Mouse (Mus musculus) left cerebral cortex, adult 11 months (tissue): ENCODE results near the gene Postn.

Experiments
- DNase-seq: peaks from one replicate; pipeline ENCODE4 v3.0.0; 2022; ENCODE audit warnings: low spot score

The Postn gene

DNA sequence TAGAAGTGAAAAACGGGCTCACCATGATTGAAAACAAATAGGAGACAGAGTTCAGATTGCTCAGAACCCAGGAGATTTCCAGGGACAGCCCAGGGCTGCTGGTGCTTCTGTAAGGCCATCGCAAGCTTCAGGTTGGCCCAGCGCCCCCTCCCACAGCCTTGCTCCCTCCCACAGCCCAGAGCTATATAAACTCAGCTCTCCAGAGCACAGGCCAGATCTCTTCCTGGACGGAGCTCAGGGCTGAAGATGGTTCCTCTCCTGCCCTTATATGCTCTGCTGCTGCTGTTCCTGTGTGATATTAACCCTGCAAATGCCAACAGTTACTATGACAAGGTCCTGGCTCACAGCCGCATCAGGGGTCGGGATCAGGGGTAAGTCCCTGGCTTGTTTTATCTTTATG lies at the start of gene Postn:
TSS of gene Postn (plus strand) at position 213 of the 400 bp plus-strand sequence.
- no peak for DNase-seq

DNA sequence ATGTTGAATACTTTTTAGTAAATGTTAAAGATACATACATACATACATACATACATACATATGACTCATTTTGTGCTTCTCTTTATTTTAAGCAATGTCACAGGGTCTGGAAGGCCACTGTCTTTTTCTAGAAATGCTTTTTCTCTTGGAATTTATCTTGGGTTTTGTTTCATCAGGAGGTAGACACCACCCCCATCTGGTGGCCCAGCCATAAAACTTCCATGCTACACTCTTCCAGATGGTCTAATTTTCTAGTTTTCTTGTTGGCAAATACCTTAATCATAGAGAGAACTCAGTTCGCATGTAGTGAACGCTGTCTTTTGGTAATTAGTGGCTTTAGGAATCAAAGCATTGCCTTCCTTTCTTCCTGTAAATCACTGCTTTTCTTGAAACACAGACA lies 46.9 kb upstream of the Postn start:
- DNase-seq: no peak

DNA sequence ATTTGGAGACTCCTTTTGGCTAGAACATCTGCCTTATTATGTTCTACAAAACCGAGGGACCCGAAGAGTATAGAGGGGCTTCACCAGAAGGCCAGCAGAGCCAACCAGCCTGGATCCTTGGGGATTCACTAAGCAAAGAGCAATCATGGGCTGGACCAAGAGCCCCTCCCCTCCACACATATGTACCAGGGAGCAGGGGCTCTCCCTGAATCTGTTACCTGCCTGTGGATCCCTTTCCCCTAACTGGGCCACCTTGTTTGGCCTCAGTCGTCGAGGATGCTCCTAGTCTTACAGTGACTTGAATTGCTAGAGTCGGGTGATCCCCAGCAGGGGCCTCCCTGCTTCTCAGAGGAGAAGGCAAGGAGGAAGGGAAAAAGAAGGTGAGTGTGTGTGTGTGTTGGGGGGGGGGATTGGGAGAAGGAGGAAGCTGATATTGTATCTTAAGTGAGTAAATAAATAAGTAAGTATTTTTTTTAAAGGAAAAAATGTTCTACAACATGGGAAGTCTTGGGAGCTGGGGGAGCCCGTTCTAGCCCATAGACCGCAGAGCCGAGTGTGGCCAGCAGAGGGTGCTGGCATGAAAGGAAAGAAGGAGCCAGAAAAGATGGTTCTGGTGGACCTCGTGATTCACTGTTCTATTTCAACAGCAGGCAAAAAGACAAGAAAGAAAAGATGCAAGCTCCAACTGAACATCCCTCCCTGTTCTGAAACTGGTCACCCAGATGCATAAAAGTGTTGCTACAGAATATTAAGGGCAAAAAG lies 7.8 kb upstream of the Postn start:
- DNase-seq: peak; percentile 48

DNA sequence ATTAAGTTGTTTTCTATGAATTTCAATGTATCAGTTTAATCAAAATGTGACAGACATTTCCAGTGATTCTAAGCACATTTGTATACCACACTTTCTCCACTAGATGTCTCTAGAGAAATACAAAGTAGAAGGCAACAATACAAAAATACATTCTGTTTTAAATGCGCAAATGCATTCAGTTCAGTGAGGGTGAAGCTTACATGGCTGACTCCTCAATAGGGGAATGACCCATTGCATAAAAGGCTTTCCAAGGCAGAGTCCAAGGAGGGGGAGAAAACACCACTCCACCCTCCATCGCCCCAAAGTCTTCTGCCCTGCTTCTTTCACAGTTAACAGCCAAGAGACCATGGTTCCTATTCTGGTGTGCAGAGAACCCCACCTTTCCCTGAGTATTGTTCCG lies 3.3 kb upstream of the Postn start:
- DNase-seq: no peak

GRCm38 (mm10) chr3:54358463-54359189 lies 2.3 kb upstream of the Postn start:
- no peak for DNase-seq

GRCm38 (mm10) chr3:54361656-54362055 lies 747 bp downstream of the Postn start:
- no peak for DNase-seq

- DNase-seq: no peak
Measured at GRCm38 (mm10) chr3:54371015-54371414, 10.1 kb downstream of the Postn start.

DNA sequence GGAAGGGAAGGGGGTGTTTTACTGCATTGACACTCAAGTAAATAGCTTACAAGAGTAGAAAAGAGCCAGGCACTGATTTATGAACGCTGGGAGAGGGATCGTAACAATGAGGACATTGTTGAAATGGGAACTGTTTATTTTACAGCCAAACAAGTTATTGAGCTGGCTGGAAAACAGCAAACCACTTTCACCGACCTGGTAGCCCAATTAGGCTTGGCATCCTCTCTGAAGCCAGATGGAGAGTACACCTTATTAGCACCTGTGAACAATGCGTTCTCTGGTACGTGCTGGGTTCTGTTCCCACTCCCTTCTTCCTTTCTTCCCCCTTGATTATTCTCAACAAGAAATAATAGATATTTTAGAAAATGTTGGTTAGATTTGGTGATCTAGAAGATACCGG lies 11.7 kb downstream of the Postn start:
- DNase-seq: no peak

- DNase-seq: no peak
Measured at GRCm38 (mm10) chr3:54376014-54376413, 15.1 kb downstream of the Postn start.

- no peak for DNase-seq
Measured at GRCm38 (mm10) chr3:54377647-54378046, 16.7 kb downstream of the Postn start.

DNA sequence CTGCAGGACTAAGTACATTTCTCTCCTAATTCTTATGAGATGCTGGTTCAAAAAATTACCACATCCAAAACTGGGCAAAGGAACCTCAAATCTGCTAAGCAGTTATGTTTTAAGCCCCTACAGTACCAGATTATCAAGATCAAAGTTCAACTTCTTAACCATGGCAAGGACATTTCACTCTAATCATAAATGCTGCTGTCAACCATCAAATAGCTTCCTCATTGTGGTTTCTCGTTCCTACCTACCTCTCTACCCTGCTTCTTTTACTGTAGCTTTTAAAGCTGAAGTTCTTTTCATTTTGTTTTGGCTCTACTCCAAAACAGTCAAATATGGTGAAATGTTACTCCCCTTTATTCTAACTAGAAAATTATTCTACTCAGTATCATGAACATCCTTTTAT lies 17.2 kb downstream of the Postn start:
- DNase-seq: no peak

GRCm38 (mm10) chr3:54379981-54380380 lies 19.1 kb downstream of the Postn start:
- DNase-seq: no peak

GRCm38 (mm10) chr3:54399321-54399720 lies 38.4 kb downstream of the Postn start:
- no peak for DNase-seq

DNA sequence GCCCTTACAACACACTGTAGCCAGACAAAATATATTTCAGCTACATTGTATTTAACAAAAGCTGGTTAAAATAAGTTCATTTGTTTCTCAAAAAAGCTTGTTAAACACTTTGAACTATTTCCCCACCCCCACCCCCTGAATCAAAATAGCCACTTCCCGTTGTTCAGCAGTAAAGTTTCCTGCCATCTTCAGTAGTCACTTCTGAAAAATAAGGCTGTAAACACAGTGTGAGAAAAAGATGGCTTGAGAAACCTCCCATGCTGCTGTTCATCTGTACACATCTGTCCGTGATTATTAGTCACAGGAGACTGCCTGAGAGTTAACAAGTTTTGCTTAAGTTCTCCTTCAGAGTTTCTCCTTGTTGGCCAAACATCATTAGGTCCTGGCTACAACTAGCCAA lies 39.0 kb downstream of the Postn start:
- no peak for DNase-seq

- DNase-seq: no peak
Measured at GRCm38 (mm10) chr3:54400617-54401016, 39.7 kb downstream of the Postn start.

- no peak for DNase-seq
Measured at GRCm38 (mm10) chr3:54401706-54402105, 40.8 kb downstream of the Postn start.

DNA sequence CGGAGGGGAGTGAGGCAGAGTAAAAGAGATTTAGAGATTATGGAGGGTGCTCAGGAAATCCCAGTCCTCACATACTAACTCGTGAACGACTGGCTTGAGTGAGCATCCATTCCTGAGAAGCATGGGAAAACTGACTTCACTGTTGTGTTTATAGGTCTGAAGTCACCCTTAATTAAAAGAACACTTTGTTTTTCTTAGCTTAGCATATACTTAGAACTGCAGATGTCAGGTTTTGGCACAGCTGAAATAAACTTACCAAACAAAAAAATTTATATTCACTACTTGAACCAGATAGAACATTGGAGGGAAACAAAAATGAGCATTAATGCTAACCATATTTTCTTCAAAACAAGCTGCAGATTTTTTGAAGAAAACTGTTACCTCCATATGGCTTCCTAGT lies 42.9 kb downstream of the Postn start:
- no peak for DNase-seq

DNA sequence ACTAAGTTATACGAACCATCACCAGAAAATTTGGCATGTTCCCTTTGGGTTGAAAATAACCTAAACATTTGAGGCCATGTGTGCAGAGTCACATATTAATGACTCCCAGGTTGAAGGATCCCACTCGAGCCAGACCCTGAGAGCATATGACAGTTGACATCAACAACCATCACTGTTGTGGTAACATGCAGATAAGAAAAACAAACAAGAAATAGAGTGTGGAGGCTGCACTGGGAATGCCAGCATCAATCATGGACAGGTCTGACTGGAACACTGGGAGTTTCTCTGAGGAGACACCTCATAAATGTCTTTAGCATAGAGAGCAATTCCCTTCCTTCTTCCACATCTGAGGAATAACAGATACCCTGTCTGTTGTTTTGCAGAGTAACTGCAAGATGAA lies 45.7 kb downstream of the Postn start:
- no peak for DNase-seq

DNA sequence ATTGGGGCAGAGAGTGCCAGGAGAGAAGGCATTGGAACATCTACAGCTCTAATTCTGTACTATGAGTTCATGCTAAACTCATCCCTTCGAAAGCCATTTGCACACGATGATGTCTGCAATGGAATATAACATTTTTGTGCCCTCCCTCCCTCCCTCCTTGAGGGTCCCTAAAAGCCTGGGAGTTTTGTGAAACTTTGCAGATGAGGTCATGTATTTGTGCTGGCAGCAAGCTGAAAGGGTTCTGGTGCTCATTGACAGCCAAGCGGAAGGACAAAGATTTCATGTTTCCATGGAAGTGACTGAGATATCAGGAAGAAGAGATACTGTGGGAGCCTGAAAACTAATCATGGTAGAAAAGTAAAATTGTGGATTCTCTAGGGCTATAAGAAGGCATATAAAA lies 50.1 kb downstream of the Postn start:
- no peak for DNase-seq

DNA sequence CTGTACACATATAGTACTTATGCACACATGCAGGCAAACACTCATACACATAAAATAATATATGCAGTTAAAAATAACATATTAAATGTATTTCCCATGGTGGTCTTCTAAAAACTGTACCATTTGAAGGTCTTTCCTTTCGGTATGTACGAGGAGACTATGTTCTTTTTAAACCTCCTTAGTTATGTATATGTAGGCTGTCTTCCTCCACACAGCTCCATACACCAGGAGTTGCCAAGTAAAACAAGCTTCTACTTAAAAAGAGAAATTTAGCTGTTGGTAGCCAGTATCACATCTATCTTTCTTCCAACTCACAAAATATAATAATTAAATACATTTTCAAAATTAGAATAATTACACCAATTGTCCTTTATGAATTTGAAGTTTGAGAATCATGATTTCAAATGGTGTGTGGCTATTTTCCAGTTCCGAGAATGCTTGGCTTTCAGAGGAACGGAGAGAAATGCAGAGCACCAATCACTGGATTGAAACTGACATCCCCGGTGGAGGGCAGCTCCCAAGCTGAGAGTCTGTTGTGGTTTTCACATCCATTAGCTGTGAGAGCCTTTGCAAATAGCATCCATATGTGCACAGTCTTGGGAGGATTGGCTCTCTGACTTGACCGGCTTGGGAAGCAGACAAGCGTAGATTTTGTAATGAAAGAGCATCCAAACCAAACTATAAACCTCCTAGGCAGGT lies 52.1 kb downstream of the Postn start:
- DNase-seq: no peak

DNA sequence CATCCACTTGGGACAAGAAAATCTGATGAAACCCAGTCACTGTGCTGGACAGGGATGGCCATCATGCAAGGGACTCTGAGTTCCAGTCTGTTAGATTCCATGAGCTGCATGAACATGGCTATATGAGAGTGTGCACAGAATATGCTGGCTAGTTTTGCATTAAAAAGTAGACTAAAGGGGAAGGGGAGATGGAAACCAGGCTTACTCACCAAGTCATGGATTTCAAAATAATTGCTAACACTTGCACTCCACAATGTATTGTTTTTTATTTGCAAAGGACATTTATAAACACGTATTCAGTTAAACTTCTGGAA lies 52.6 kb downstream of the Postn start:
- no peak for DNase-seq

DNA sequence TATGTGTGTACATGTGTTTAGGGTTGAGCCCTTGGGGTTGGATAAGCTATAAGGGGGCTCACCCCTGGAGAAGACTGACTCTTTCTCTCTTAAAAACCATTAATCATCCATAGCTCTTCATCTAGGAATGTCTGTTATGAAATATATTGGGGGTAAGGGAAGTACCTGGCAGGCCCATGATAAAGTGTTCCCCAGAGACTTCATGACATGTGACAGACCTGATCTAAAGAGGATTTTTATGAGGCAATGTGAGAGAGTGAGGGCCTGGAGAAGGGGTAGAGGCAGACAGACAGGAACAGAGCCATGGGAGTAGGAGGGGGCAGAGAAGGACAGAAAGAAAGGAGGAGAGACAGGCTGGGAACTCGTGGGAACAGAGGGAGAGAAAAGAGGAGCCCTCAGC lies 53.5 kb downstream of the Postn start:
- DNase-seq: no peak

DNA sequence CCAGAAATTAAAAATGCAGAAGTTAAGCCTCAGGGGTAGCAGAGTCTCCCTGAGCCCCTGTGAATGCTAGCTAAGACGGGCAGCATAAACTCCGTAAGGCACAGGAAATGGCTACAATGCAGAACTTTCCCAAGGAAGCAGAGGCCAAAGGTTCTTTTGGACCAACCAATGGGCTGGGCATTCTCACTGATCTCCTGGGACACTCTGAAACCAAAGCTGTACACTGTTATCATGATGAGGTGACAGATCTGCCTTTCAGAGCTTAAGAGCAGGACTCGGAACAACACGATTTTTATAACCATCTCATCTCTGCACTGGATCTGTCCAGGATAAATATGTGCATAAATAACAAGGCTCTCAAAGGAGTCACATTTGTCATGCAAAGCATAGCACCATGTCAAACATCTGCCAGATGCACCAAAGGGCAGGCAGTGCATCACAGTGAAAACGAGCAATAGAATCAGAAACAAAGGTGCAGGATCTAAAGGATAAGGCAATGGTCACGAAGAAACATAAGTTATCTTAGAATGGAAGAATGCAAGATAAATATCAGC lies 57.0 kb downstream of the Postn start:
- no peak for DNase-seq
